Mouse (Mus musculus) hindbrain, embryonic 14.5 days (tissue): ENCODE measurements around the gene Treh. TPM values are rescaled to one million over a fixed set of nuclear protein-coding genes. Genes with fewer than 3 reads are reported as not detected.
A peak's percentile ranks its signal among the peaks of the same experiment; 100 is the strongest.

Experiments used
- ATAC-seq: fragments of 200-750 bp; cut with Nextera tagmentation; 2 replicates; pipeline ENCODE4 v1.8.0; 2017; ENCODE audit warnings: moderate number of reproducible peaks, mild to moderate bottlenecking, moderate TSS enrichment, moderate library complexity; ENCODE audit not compliant: low FRiP score
- DNase-seq: peaks from one replicate; pipeline ENCODE4 v3.0.0-alpha.2; 2015; ENCODE audit warnings: low spot score
- H3K27ac ChIP-seq: fragments of 300-500 bp; sonication (generic); 2 replicates; pipeline ENCODE4 v1.5.1; 2014; ENCODE audit warnings: mild to moderate bottlenecking, moderate library complexity
- H3K27me3 ChIP-seq: fragments of 300-500 bp; sonication (generic); 2 replicates; pipeline ENCODE4 v1.6.1; 2014; ENCODE audit warnings: mild to moderate bottlenecking, low read length, mixed read lengths; ENCODE audit not compliant: control insufficient read depth, insufficient read depth
- H3K36me3 ChIP-seq: fragments of 300-500 bp; sonication (generic); replicated peaks from 2 replicates; pipeline ENCODE4 v1.6.1; 2014; ENCODE audit not compliant: control insufficient read depth, insufficient read depth
- H3K4me1 ChIP-seq: fragments of 300-500 bp; sonication (generic); replicated peaks from 2 replicates; pipeline ENCODE4 v1.6.1; 2014; ENCODE audit warnings: antibody characterized with exemption, low read length, mixed read lengths; ENCODE audit not compliant: control insufficient read depth, insufficient read depth
- H3K4me2 ChIP-seq: fragments of 300-500 bp; sonication (generic); replicated peaks from 2 replicates; pipeline ENCODE4 v1.6.1; 2014; ENCODE audit warnings: mild to moderate bottlenecking, moderate library complexity
- H3K4me3 ChIP-seq: fragments of 300-500 bp; sonication (generic); replicated peaks from 2 replicates; pipeline ENCODE4 v1.5.1; 2014; ENCODE audit warnings: mild to moderate bottlenecking, low read length
- H3K9ac ChIP-seq: fragments of 300-500 bp; sonication (generic); 2 replicates; pipeline ENCODE4 v1.6.1; 2014
- H3K9me3 ChIP-seq: fragments of 300-500 bp; sonication (generic); 2 replicates; pipeline ENCODE4 v1.6.1; 2016; ENCODE audit warnings: low read length; ENCODE audit not compliant: control insufficient read depth
- WGBS: fragments of 180-500 bp; shearing (Covaris S2); extraction: QIAGEN DNeasy Blood & Tissue Kit; methylation state at CpG from one replicate; pipeline ENCODE4 v1.1.7; 2014; 5-methylcytosine and 5-hydroxymethylcytosine counted together
- polyA plus RNA-seq: library from polyadenylated mRNA; unstranded; fragments of >200 nt; fragmentation: Nextera tagmentation; extraction: Ambion mirVana; gene quantifications from 2 replicates; pipeline ENCODE4 v1.2.1, GENCODE M21; 2014

Treh gene
- polyA plus RNA-seq, 1 experiment from 2014 or later = not detected

DNA sequence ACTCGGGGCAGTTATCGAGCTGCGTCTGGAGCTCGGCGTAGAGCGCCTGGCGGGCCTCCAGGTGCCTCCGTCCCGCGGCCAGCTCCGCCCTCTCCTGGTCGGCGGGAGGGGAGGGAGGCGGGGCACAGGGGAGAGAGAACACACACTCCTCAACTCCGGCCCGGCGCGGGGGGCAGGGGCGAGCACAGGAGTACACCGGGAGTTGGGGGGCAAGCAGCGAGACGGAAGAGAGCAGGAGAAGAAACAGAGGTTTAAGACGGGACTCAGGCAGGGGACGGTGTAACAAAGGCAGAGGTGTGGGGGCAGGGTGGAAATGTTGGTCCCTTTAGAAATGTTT, 35.4 kb downstream of the Treh start:
- Histone ChIP-seq H3K27me3 (no peaks in the 10 kb centered on the region), H3K9ac (peak overlapping the region; percentile 35), H3K36me3 (peaks cover 80% of the 10 kb centered on the region), H3K4me1 (peaks cover 15% of the 10 kb centered on the region), H3K4me2 (peak overlapping the region; percentile 49), H3K9me3 (no peaks in the 10 kb centered on the region), H3K4me3 (peak overlapping the region; percentile 15), H3K27ac (no peak overlapping the region)
- ATAC-seq = peak; percentile 32; the same call in 1 of the 2 replicates
- 3% methylated on average over 23 of the region's 24 CpGs for WGBS
- no peak for DNase-seq

GRCm38 (mm10) chr9:44708925-44709324, 35.9 kb downstream of the Treh start:
- DNase-seq (no peak), ATAC-seq (peak; percentile 18; the same call in 1 of the 2 replicates)
- Histone ChIP-seq H3K4me2 (peak overlapping the region; percentile 49), H3K9me3 (no peaks in the 10 kb centered on the region), H3K4me3 (no peak overlapping the region), H3K27me3 (no peaks in the 10 kb centered on the region), H3K27ac (no peak overlapping the region), H3K9ac (no peak overlapping the region), H3K4me1 (peaks cover 15% of the 10 kb centered on the region), H3K36me3 (peaks cover 80% of the 10 kb centered on the region)
- WGBS = 9% methylated on average over 6 of the region's 6 CpGs

DNA sequence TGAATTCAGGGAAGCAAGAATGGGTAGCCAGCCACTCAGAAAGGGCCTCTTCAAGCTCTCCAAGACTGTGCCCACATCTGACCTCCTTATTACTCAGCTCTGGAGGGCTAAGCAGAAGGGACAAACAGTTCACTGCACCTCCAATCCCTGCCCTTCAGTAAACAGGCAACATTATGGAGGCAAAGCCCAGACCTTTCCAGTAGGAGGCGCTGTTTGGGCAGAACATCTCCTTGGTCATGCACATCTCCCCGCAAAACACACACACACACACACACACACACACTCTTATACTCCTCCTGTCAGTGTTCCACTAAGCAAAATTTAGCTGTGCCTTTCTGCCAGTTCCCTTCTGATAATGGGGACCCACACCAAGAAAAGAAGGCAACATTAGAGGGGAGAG, 36.6 kb downstream of the Treh start:
- H3K9ac ChIP-seq = no peak overlapping the region
- peaks cover 80% of the 10 kb centered on the region for H3K36me3 ChIP-seq
- ATAC-seq (no peak), DNase-seq (no peak)
- H3K27ac ChIP-seq = no peak overlapping the region
- peaks cover 15% of the 10 kb centered on the region for H3K4me1 ChIP-seq
- no peak overlapping the region for H3K4me2 ChIP-seq
- no peaks in the 10 kb centered on the region for H3K27me3 ChIP-seq
- H3K9me3 ChIP-seq = no peaks in the 10 kb centered on the region
- WGBS = 45% methylated on average over 2 of the region's 2 CpGs
- no peak overlapping the region for H3K4me3 ChIP-seq

GRCm38 (mm10) chr9:44710213-44710612, 37.2 kb downstream of the Treh start:
- no peak overlapping the region for H3K4me3 ChIP-seq
- H3K4me1 ChIP-seq = peaks cover 15% of the 10 kb centered on the region
- H3K27me3 ChIP-seq = no peaks in the 10 kb centered on the region
- H3K4me2 ChIP-seq = no peak overlapping the region
- H3K27ac ChIP-seq = no peak overlapping the region
- ATAC-seq (no peak), DNase-seq (no peak)
- H3K9me3 ChIP-seq = no peaks in the 10 kb centered on the region
- WGBS = 80% methylated on average over 5 of the region's 5 CpGs
- no peak overlapping the region for H3K9ac ChIP-seq
- H3K36me3 ChIP-seq = peaks cover 80% of the 10 kb centered on the region

- Histone ChIP-seq H3K4me2 (no peak overlapping the region), H3K36me3 (peaks cover 81% of the 10 kb centered on the region), H3K9ac (no peak overlapping the region), H3K9me3 (no peaks in the 10 kb centered on the region), H3K4me1 (peaks cover 15% of the 10 kb centered on the region), H3K27ac (no peak overlapping the region), H3K4me3 (no peak overlapping the region), H3K27me3 (no peaks in the 10 kb centered on the region)
- 69% methylated on average over 17 of the region's 17 CpGs for WGBS
- DNase-seq (no peak), ATAC-seq (no peak)
These were observed 38.6 kb downstream of the Treh start for GRCm38 (mm10) chr9:44711602-44712001.

GRCm38 (mm10) chr9:44713080-44713479, 40.0 kb downstream of the Treh start:
- H3K4me1 ChIP-seq = peaks cover 10% of the 10 kb centered on the region
- H3K9ac ChIP-seq = no peak overlapping the region
- WGBS = 94% methylated on average over 6 of the region's 6 CpGs
- H3K9me3 ChIP-seq = no peaks in the 10 kb centered on the region
- H3K4me3 ChIP-seq = no peak overlapping the region
- no peak overlapping the region for H3K4me2 ChIP-seq
- DNase-seq (no peak), ATAC-seq (no peak)
- no peaks in the 10 kb centered on the region for H3K27me3 ChIP-seq
- no peak overlapping the region for H3K27ac ChIP-seq
- peaks cover 79% of the 10 kb centered on the region for H3K36me3 ChIP-seq

- ATAC-seq (no peak), DNase-seq (no peak)
- Histone ChIP-seq H3K27ac (no peak overlapping the region), H3K4me1 (peaks cover 5% of the 10 kb centered on the region), H3K9ac (no peak overlapping the region), H3K4me3 (no peak overlapping the region), H3K27me3 (no peaks in the 10 kb centered on the region), H3K4me2 (no peak overlapping the region), H3K9me3 (no peaks in the 10 kb centered on the region), H3K36me3 (peaks cover 78% of the 10 kb centered on the region)
- 64% methylated on average over 2 of the region's 2 CpGs for WGBS
These were observed 40.5 kb downstream of the Treh start for GRCm38 (mm10) chr9:44713574-44713973.

- H3K36me3 ChIP-seq = peaks cover 75% of the 10 kb centered on the region
- H3K27me3 ChIP-seq = no peaks in the 10 kb centered on the region
- ATAC-seq = no peak
These were observed 42.1 kb downstream of the Treh start for GRCm38 (mm10) chr9:44715109-44715508.

DNA sequence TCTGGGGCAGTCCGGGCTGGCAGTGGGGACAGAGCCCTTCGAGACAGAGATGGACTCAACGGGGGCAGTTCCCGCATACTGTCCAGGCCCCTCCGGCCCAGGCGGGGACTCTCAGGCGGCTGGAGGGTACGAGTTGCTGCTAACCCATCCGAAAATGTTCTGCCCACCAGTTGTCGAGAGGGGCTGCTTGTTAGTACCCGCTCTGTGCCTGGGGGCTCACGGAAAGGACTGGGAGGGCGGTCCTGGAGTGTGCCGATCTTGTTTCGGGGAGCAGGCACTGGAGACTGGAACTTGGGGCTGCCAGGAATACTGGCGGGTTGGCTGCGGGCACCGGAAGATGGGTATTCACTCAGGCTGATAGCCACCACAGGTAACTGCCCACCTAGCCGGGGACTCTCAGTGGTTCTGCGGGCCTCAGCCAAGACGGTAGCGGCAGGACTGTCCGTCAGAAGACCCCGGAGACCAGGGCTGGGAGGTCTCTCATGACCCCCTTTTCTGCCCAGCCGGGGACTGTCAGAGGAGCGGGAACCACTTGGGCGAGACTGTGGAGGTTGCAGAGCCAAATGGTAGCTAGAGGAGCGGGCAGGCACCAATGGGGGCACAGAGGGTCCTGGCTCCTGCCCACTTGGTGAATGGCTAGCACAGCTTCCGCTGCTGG, 42.8 kb downstream of the Treh start:
- ATAC-seq (no peak), DNase-seq (no peak)
- no peak overlapping the region for H3K4me2 ChIP-seq
- H3K27me3 ChIP-seq = no peaks in the 10 kb centered on the region
- H3K36me3 ChIP-seq = peaks cover 67% of the 10 kb centered on the region
- H3K4me1 ChIP-seq = peaks cover 21% of the 10 kb centered on the region
- no peak overlapping the region for H3K27ac ChIP-seq
- no peak overlapping the region for H3K9ac ChIP-seq
- 93% methylated on average over 29 of the region's 29 CpGs for WGBS
- no peaks in the 10 kb centered on the region for H3K9me3 ChIP-seq
- H3K4me3 ChIP-seq = no peak overlapping the region

More at GRCm38 (mm10) chr9:44715109-44715508, 42.1 kb downstream of the Treh start:
- no peak overlapping the region for H3K4me3 ChIP-seq
- H3K27ac ChIP-seq = no peak overlapping the region
- WGBS = 85% methylated on average over 17 of the region's 17 CpGs
- no peaks in the 10 kb centered on the region for H3K9me3 ChIP-seq
- DNase-seq = no peak
- no peak overlapping the region for H3K4me2 ChIP-seq
- peaks cover 15% of the 10 kb centered on the region for H3K4me1 ChIP-seq
- H3K9ac ChIP-seq = no peak overlapping the region
